Mouse (Mus musculus) bone marrow macrophage, adult 2 months (primary cell): ENCODE measurements around the gene Ece1.

Source experiments
- CTCF ChIP-seq: IDR thresholded peaks from 2 replicates; pipeline ENCODE4 v1.5.1; 2012; ENCODE audit warnings: low read depth, mild to moderate bottlenecking, low read length, moderate library complexity
- POLR2A ChIP-seq: IDR thresholded peaks from 2 replicates; pipeline ENCODE4 v1.6.1; 2012; ENCODE audit warnings: mild to moderate bottlenecking, low read depth, low read length, borderline replicate concordance

- no peak for TF ChIP-seq POLR2A
- TF ChIP-seq CTCF, result no peak
Measured at GRCm38 (mm10) chr4:137941871-137942781, 80.1 kb downstream of the Ece1 start.
